Mouse (Mus musculus): Measurements from ENCODE around the gene Slc2a10. TPM values are rescaled to one million over a fixed set of nuclear protein-coding genes. Genes with fewer than 3 reads are reported as not detected.

Gene Slc2a10
- polyA plus RNA-seq, 1 experiment from 2014 or later: 0.27 TPM

- no peak overlapping the region for H3K9ac ChIP-seq (ENCODE audit: low read depth, low read length)
- no peak overlapping the region for H3K4me2 ChIP-seq (ENCODE audit: low read depth, low read length)
- 35% methylated on average over 7 of the region's 7 CpGs for WGBS (ENCODE audit: insufficient replicate concordance)
- ATAC-seq (ENCODE audit: low read depth): no peak
- H3K4me3 ChIP-seq (ENCODE audit: low read depth, low read length): no peak overlapping the region
- H3K27me3 ChIP-seq (ENCODE audit: control insufficient read depth, insufficient read depth, low read depth, low read length): no peaks in the 10 kb centered on the region
- H3K27ac ChIP-seq (ENCODE audit: low read length): no peak overlapping the region
- H3K9me3 ChIP-seq (replicated peaks; ENCODE audit: control insufficient read depth, low read length): no peaks in the 10 kb centered on the region
- H3K4me1 ChIP-seq (ENCODE audit: control insufficient read depth, low read depth, low read length): no peaks in the 10 kb centered on the region
- H3K36me3 ChIP-seq (ENCODE audit: control insufficient read depth, insufficient read depth): no peaks in the 10 kb centered on the region
Measured at GRCm38 (mm10) chr2:165512426-165512825, 8.8 kb downstream of the Slc2a10 start.

- no peak for ATAC-seq (ENCODE audit: low read depth)
- no peaks in the 10 kb centered on the region for H3K4me1 ChIP-seq (ENCODE audit: control insufficient read depth, low read depth, low read length)
Measured at GRCm38 (mm10) chr2:165512870-165513600, 9.4 kb downstream of the Slc2a10 start.

GRCm38 (mm10) chr2:165515178-165515728, 11.7 kb downstream of the Slc2a10 start:
- Histone ChIP-seq H3K4me1 (ENCODE audit: control insufficient read depth, low read depth, low read length) (no peaks in the 10 kb centered on the region), H3K27me3 (ENCODE audit: control insufficient read depth, insufficient read depth, low read depth, low read length) (no peaks in the 10 kb centered on the region), H3K27ac (ENCODE audit: low read length) (no peak overlapping the region), H3K9me3 (replicated peaks; ENCODE audit: control insufficient read depth, low read length) (no peaks in the 10 kb centered on the region), H3K4me3 (ENCODE audit: low read depth, low read length) (no peak overlapping the region), H3K4me2 (ENCODE audit: low read depth, low read length) (no peak overlapping the region), H3K9ac (ENCODE audit: low read depth, low read length) (no peak overlapping the region), H3K36me3 (ENCODE audit: control insufficient read depth, insufficient read depth) (no peaks in the 10 kb centered on the region)
- 76% methylated on average over 20 of the region's 20 CpGs for WGBS (ENCODE audit: insufficient replicate concordance)
- ATAC-seq (ENCODE audit: low read depth): no peak

More at GRCm38 (mm10) chr2:165512870-165513600, 9.4 kb downstream of the Slc2a10 start:
- Histone ChIP-seq H3K27me3 (ENCODE audit: control insufficient read depth, insufficient read depth, low read depth, low read length) (no peaks in the 10 kb centered on the region), H3K9ac (ENCODE audit: low read depth, low read length) (no peak overlapping the region), H3K36me3 (ENCODE audit: control insufficient read depth, insufficient read depth) (no peaks in the 10 kb centered on the region), H3K9me3 (replicated peaks; ENCODE audit: control insufficient read depth, low read length) (no peaks in the 10 kb centered on the region), H3K4me3 (ENCODE audit: low read depth, low read length) (no peak overlapping the region), H3K4me2 (ENCODE audit: low read depth, low read length) (no peak overlapping the region), H3K27ac (ENCODE audit: low read length) (no peak overlapping the region)
- 36% methylated on average over 11 of the region's 11 CpGs for WGBS (ENCODE audit: insufficient replicate concordance)

GRCm38 (mm10) chr2:165525609-165526008, 22.0 kb downstream of the Slc2a10 start:
- Histone ChIP-seq H3K36me3 (ENCODE audit: control insufficient read depth, insufficient read depth) (no peaks in the 10 kb centered on the region), H3K27me3 (ENCODE audit: control insufficient read depth, insufficient read depth, low read depth, low read length) (no peaks in the 10 kb centered on the region), H3K27ac (ENCODE audit: low read length) (no peak overlapping the region), H3K4me2 (ENCODE audit: low read depth, low read length) (no peak overlapping the region), H3K9me3 (replicated peaks; ENCODE audit: control insufficient read depth, low read length) (no peaks in the 10 kb centered on the region), H3K4me1 (ENCODE audit: control insufficient read depth, low read depth, low read length) (no peaks in the 10 kb centered on the region), H3K9ac (ENCODE audit: low read depth, low read length) (no peak overlapping the region), H3K4me3 (ENCODE audit: low read depth, low read length) (no peak overlapping the region)
- no peak for ATAC-seq (ENCODE audit: low read depth)
- 39% methylated on average over 4 of the region's 4 CpGs for WGBS (ENCODE audit: insufficient replicate concordance)

GRCm38 (mm10) chr2:165529106-165529505, 25.5 kb downstream of the Slc2a10 start:
- Histone ChIP-seq H3K27me3 (ENCODE audit: control insufficient read depth, insufficient read depth, low read depth, low read length) (no peaks in the 10 kb centered on the region), H3K9me3 (replicated peaks; ENCODE audit: control insufficient read depth, low read length) (no peaks in the 10 kb centered on the region), H3K4me3 (ENCODE audit: low read depth, low read length) (no peak overlapping the region), H3K4me1 (ENCODE audit: control insufficient read depth, low read depth, low read length) (no peaks in the 10 kb centered on the region), H3K9ac (ENCODE audit: low read depth, low read length) (no peak overlapping the region), H3K36me3 (ENCODE audit: control insufficient read depth, insufficient read depth) (no peaks in the 10 kb centered on the region), H3K4me2 (ENCODE audit: low read depth, low read length) (no peak overlapping the region), H3K27ac (ENCODE audit: low read length) (no peak overlapping the region)
- ATAC-seq (ENCODE audit: low read depth): no peak
- 18% methylated on average over 8 of the region's 8 CpGs for WGBS (ENCODE audit: insufficient replicate concordance)

GRCm38 (mm10) chr2:165533789-165534188, 30.2 kb downstream of the Slc2a10 start:
- Histone ChIP-seq H3K27me3 (ENCODE audit: control insufficient read depth, insufficient read depth, low read depth, low read length) (no peaks in the 10 kb centered on the region), H3K9me3 (replicated peaks; ENCODE audit: control insufficient read depth, low read length) (no peaks in the 10 kb centered on the region), H3K9ac (ENCODE audit: low read depth, low read length) (no peak overlapping the region), H3K4me1 (ENCODE audit: control insufficient read depth, low read depth, low read length) (no peaks in the 10 kb centered on the region), H3K4me3 (ENCODE audit: low read depth, low read length) (no peak overlapping the region), H3K36me3 (ENCODE audit: control insufficient read depth, insufficient read depth) (no peaks in the 10 kb centered on the region), H3K27ac (ENCODE audit: low read length) (no peak overlapping the region), H3K4me2 (ENCODE audit: low read depth, low read length) (no peak overlapping the region)
- ATAC-seq (ENCODE audit: low read depth): no peak
- WGBS (ENCODE audit: insufficient replicate concordance): 60% methylated on average over 6 of the region's 6 CpGs

GRCm38 (mm10) chr2:165540975-165541374, 37.4 kb downstream of the Slc2a10 start:
- WGBS (ENCODE audit: insufficient replicate concordance): 49% methylated on average over 3 of the region's 3 CpGs
- ATAC-seq (ENCODE audit: low read depth): no peak
- no peaks in the 10 kb centered on the region for H3K36me3 ChIP-seq (ENCODE audit: control insufficient read depth, insufficient read depth)
- H3K4me2 ChIP-seq (ENCODE audit: low read depth, low read length): no peak overlapping the region
- no peak overlapping the region for H3K9ac ChIP-seq (ENCODE audit: low read depth, low read length)
- no peak overlapping the region for H3K27ac ChIP-seq (ENCODE audit: low read length)
- no peaks in the 10 kb centered on the region for H3K4me1 ChIP-seq (ENCODE audit: control insufficient read depth, low read depth, low read length)
- H3K9me3 ChIP-seq (replicated peaks; ENCODE audit: control insufficient read depth, low read length): no peaks in the 10 kb centered on the region
- no peaks in the 10 kb centered on the region for H3K27me3 ChIP-seq (ENCODE audit: control insufficient read depth, insufficient read depth, low read depth, low read length)
- no peak overlapping the region for H3K4me3 ChIP-seq (ENCODE audit: low read depth, low read length)

GRCm38 (mm10) chr2:165542939-165543669, 39.5 kb downstream of the Slc2a10 start:
- H3K27ac ChIP-seq (ENCODE audit: low read length): no peak overlapping the region
- H3K27me3 ChIP-seq (ENCODE audit: control insufficient read depth, insufficient read depth, low read depth, low read length): no peaks in the 10 kb centered on the region
- H3K36me3 ChIP-seq (ENCODE audit: control insufficient read depth, insufficient read depth): no peaks in the 10 kb centered on the region
- H3K9ac ChIP-seq (ENCODE audit: low read depth, low read length): no peak overlapping the region
- no peak overlapping the region for H3K4me3 ChIP-seq (ENCODE audit: low read depth, low read length)
- WGBS (ENCODE audit: insufficient replicate concordance): 54% methylated on average over 13 of the region's 13 CpGs
- H3K4me1 ChIP-seq (ENCODE audit: control insufficient read depth, low read depth, low read length): no peaks in the 10 kb centered on the region
- no peak overlapping the region for H3K4me2 ChIP-seq (ENCODE audit: low read depth, low read length)
- ATAC-seq (ENCODE audit: low read depth): no peak
- H3K9me3 ChIP-seq (replicated peaks; ENCODE audit: control insufficient read depth, low read length): no peaks in the 10 kb centered on the region

- Histone ChIP-seq H3K9me3 (replicated peaks; ENCODE audit: control insufficient read depth, low read length) (no peaks in the 10 kb centered on the region), H3K9ac (ENCODE audit: low read depth, low read length) (no peak overlapping the region), H3K36me3 (ENCODE audit: control insufficient read depth, insufficient read depth) (no peaks in the 10 kb centered on the region), H3K4me3 (ENCODE audit: low read depth, low read length) (no peak overlapping the region), H3K27ac (ENCODE audit: low read length) (no peak overlapping the region), H3K4me1 (ENCODE audit: control insufficient read depth, low read depth, low read length) (no peaks in the 10 kb centered on the region), H3K4me2 (ENCODE audit: low read depth, low read length) (no peak overlapping the region), H3K27me3 (ENCODE audit: control insufficient read depth, insufficient read depth, low read depth, low read length) (no peaks in the 10 kb centered on the region)
- no peak for ATAC-seq (ENCODE audit: low read depth)
- 76% methylated on average over 10 of the region's 10 CpGs for WGBS (ENCODE audit: insufficient replicate concordance)
Measured at GRCm38 (mm10) chr2:165543670-165544016, 40.1 kb downstream of the Slc2a10 start.
